Mouse (Mus musculus): ENCODE measurements around the gene Ubap2l. TPM values are rescaled to one million over a fixed set of nuclear protein-coding genes. Genes with fewer than 3 reads are reported as not detected.

The Ubap2l gene
- polyA plus RNA-seq, 1 experiment, result 199 TPM

DNA sequence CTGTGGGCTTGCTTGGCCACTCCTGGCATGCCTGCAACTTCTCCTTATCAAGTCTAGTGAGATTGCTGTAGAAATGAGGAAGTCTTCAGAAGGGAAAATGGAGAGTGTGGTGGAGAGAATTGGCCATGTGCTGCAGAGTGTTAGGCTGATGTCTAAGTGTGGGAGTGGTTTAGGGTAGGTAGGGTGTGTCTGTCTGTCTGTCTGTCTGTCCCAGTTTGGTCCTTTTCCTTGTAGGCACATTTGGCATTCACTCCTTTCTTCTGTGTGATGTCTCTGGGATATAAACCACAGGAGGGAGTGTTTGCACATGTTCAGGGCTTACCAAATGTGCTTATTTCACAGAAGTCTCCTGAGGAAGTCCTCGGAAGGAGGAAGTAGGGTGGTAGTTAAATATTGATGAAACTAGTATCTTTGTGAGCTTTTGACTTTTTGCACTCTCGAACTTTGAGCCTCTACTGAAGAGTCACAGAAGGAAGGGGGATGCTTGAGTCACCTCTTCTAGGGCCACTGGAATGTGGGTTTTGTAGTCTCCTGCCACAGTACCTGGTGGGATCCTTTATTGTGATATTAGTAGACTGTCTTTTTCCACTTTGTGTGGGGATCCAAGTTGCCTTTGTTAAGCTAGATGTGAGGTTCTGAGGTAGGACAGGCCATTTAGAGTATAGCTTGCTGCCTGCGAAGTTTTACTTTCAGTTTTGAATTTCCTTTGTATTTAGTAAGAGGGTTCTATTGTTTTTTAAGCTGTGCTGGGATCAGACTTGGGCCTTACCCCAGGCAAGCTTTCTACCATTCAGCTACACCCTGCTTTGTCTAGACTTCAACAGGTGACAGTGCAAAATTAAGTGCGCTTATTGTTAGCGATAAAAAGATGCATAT lies 29.2 kb upstream of the Ubap2l start:
- peak; percentile 8 for DNase-seq
- no peak for TF ChIP-seq POLR2A (IDR thresholded peaks at IDR 0.05; ENCODE audit: control insufficient read depth, extremely low read depth, insufficient read depth, low read length, poor library complexity)
- TF ChIP-seq CTCF (IDR thresholded peaks at IDR 0.05; ENCODE audit: borderline replicate concordance, control insufficient read depth, extremely low read depth, insufficient read depth, low read length, poor library complexity), result no peak
- peak overlapping the region; percentile 76 for H3K27ac ChIP-seq (ENCODE audit: control insufficient read depth, insufficient read depth, low read length)
- H3K36me3 ChIP-seq (ENCODE audit: control insufficient read depth, insufficient read depth, low read length), result peaks cover under 1% of the 10 kb centered on the region; the same call in 1 of the 2 replicates
- WGBS, result 13% methylated on average over 5 of the region's 5 CpGs
- peak overlapping the region; percentile 25; the same call in 1 of the 2 replicates for H3K4me3 ChIP-seq (ENCODE audit: control insufficient read depth, insufficient read depth, low read length)
- no peaks in the 10 kb centered on the region for H3K27me3 ChIP-seq (ENCODE audit: control insufficient read depth, insufficient read depth, low read length)
- H3K4me1 ChIP-seq (replicated peaks; ENCODE audit: control insufficient read depth, insufficient read depth, low read length), result peaks cover 23% of the 10 kb centered on the region

DNA sequence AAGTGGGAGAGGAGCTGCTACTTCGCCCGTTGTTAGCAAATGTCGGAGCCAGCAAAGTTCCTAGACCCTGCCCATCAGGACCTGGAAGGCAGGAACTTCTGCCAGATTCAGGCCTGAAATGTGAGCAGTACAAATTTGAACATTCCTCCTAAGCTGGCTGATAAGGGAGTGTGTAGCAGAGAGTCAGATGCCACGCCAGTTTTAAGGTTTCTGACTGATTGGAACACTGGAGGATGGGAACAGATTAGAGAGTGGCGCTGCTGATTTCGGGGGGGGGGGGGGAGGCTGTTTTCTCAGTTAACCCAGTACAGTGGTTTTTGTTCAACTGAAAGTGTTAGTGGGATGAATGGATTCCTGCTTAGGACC lies 28.1 kb upstream of the Ubap2l start:
- TF ChIP-seq POLR2A (IDR thresholded peaks at IDR 0.05; ENCODE audit: control insufficient read depth, extremely low read depth, insufficient read depth, low read length, poor library complexity) (no peak), CTCF (IDR thresholded peaks at IDR 0.05; ENCODE audit: borderline replicate concordance, control insufficient read depth, extremely low read depth, insufficient read depth, low read length, poor library complexity) (no peak)
- Histone ChIP-seq H3K27me3 (ENCODE audit: control insufficient read depth, insufficient read depth, low read length) (no peaks in the 10 kb centered on the region), H3K36me3 (ENCODE audit: control insufficient read depth, insufficient read depth, low read length) (no peaks in the 10 kb centered on the region), H3K4me3 (ENCODE audit: control insufficient read depth, insufficient read depth, low read length) (peak overlapping the region; percentile 86), H3K4me1 (replicated peaks; ENCODE audit: control insufficient read depth, insufficient read depth, low read length) (peaks cover 23% of the 10 kb centered on the region), H3K27ac (ENCODE audit: control insufficient read depth, insufficient read depth, low read length) (peak overlapping the region; percentile 87)
- DNase-seq, result no peak
- 1% methylated on average over 6 of the region's 6 CpGs for WGBS

DNA sequence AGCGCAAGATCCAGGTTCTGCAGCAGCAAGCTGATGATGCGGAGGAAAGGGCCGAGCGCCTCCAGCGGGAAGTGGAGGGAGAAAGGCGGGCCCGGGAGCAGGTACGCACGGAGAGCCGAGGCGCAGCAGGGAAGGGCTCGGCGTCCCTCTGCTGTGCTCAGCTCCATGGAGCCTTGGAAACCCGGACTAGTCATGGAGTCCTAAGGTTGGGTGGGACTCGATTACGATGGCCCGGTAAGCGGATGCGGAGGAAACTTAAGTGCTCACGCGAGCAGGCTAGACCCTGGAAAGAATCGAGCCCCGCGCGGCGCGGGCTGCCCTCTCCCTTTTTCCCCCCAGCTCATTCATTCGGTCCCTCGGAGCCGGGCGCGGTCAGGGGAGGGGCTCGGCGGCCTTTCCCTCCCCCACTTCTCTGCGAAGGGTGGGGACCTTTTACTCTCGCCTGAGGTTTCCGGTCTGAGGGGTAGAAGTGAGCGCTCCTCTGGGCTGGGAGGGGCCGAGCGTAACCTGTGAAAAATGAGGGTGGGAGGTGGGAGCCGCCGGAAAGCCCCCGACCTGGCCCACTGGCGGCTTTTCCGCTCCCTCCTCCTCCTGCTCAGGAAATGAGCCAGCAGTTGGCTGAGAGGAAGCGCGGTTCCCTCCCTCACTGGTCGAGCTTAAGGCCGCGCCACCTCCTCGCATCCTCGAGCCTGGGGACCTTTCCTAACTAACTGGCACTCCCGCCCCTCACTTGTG lies 27.5 kb upstream of the Ubap2l start:
- H3K36me3 ChIP-seq (ENCODE audit: control insufficient read depth, insufficient read depth, low read length), result no peaks in the 10 kb centered on the region
- WGBS, result under 1% methylated on average over 51 of the region's 53 CpGs
- peak overlapping the region; percentile 86 for H3K4me3 ChIP-seq (ENCODE audit: control insufficient read depth, insufficient read depth, low read length)
- peak overlapping the region; percentile 87 for H3K27ac ChIP-seq (ENCODE audit: control insufficient read depth, insufficient read depth, low read length)
- no peaks in the 10 kb centered on the region for H3K27me3 ChIP-seq (ENCODE audit: control insufficient read depth, insufficient read depth, low read length)
- TF ChIP-seq POLR2A (IDR thresholded peaks at IDR 0.05; ENCODE audit: control insufficient read depth, extremely low read depth, insufficient read depth, low read length, poor library complexity) (peak; percentile 78; the same call in 1 of the 2 replicates), CTCF (IDR thresholded peaks at IDR 0.05; ENCODE audit: borderline replicate concordance, control insufficient read depth, extremely low read depth, insufficient read depth, low read length, poor library complexity) (0 out of 2 replicates have a peak, but pooled peaks have one; percentile 36)
- peak; percentile 87 for DNase-seq
- H3K4me1 ChIP-seq (replicated peaks; ENCODE audit: control insufficient read depth, insufficient read depth, low read length), result peaks cover 23% of the 10 kb centered on the region

DNA sequence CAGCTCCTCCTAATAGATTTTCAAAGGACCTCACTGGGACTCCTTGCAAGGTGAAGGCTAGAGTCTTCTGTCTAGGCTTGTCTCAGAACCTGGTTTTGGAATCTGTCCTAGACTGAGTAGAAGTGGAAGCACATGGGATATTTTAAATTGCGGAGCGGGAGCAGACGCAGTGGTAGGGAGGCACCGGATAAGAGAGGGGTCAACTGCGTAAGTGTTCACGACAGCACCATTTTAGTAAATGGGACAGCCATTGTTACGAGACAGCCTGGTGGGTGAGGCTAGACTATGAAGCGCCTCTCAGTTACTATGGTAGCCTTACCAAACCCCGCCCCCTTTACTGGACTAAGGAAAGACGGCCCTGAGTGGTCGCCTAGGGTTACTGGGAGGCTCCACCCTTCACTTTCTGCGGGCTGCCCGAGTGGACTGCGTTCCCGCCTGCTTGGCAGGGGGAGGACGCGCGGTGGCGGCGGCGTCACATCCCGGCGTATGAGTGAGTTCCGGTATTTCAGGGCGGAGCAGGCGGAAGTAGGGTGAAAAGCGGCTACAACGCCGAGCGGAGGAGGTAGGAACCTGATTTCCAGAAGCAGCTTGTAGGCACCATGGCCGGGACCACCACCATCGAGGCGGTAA lies 26.8 kb upstream of the Ubap2l start:
- H3K4me3 ChIP-seq (ENCODE audit: control insufficient read depth, insufficient read depth, low read length), result peak overlapping the region; percentile 86
- DNase-seq, result peak; percentile 86
- peak; percentile 50; the same call in 1 of the 2 replicates for TF ChIP-seq CTCF (IDR thresholded peaks at IDR 0.05; ENCODE audit: borderline replicate concordance, control insufficient read depth, extremely low read depth, insufficient read depth, low read length, poor library complexity)
- peak; percentile 88 for TF ChIP-seq POLR2A (IDR thresholded peaks at IDR 0.05; ENCODE audit: control insufficient read depth, extremely low read depth, insufficient read depth, low read length, poor library complexity)
- under 1% methylated on average over 33 of the region's 33 CpGs for WGBS
- H3K27me3 ChIP-seq (ENCODE audit: control insufficient read depth, insufficient read depth, low read length), result no peaks in the 10 kb centered on the region
- H3K27ac ChIP-seq (ENCODE audit: control insufficient read depth, insufficient read depth, low read length), result peak overlapping the region; percentile 87
- H3K36me3 ChIP-seq (ENCODE audit: control insufficient read depth, insufficient read depth, low read length), result no peaks in the 10 kb centered on the region
- H3K4me1 ChIP-seq (replicated peaks; ENCODE audit: control insufficient read depth, insufficient read depth, low read length), result peaks cover 22% of the 10 kb centered on the region

DNA sequence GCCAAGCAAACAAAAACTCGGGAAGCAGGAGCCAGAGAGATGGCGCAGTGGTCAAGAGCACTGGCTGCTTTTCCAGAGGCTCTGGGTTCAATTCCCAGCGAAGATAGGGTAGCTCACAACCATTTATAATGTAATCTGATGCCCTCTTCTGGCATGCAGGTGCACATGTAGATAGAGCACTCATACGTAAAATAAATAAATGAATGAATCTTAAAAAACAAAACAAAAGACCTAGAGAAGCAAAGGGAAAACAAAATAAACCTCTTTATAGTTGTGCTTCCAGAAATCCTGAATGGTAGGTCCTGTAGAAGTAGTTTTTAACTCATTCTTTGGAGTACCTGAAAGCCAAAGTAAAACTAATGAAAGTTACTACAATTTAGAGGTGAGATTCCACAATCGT lies 25.8 kb upstream of the Ubap2l start:
- Histone ChIP-seq H3K4me3 (ENCODE audit: control insufficient read depth, insufficient read depth, low read length) (no peak overlapping the region), H3K27ac (ENCODE audit: control insufficient read depth, insufficient read depth, low read length) (no peak overlapping the region), H3K36me3 (ENCODE audit: control insufficient read depth, insufficient read depth, low read length) (no peaks in the 10 kb centered on the region), H3K4me1 (replicated peaks; ENCODE audit: control insufficient read depth, insufficient read depth, low read length) (peaks cover 15% of the 10 kb centered on the region), H3K27me3 (ENCODE audit: control insufficient read depth, insufficient read depth, low read length) (no peaks in the 10 kb centered on the region)
- TF ChIP-seq CTCF (IDR thresholded peaks at IDR 0.05; ENCODE audit: borderline replicate concordance, control insufficient read depth, extremely low read depth, insufficient read depth, low read length, poor library complexity), result no peak
- TF ChIP-seq POLR2A (IDR thresholded peaks at IDR 0.05; ENCODE audit: control insufficient read depth, extremely low read depth, insufficient read depth, low read length, poor library complexity), result no peak
- no peak for DNase-seq
- WGBS, result 62% methylated on average over 5 of the region's 5 CpGs
